In genomic region chr19:42797866-42798265, GRCm38 (mm10) we compare ENCODE assay signal across 12 mouse cellular contexts.
"Had no signal": no experiment of that assay in that cellular context is flagged by ENCODE, and none has a peak within 500 bp of the region (broad histone marks: within the 10 kb centered on the region; RNA-seq: fewer than 3 reads in every experiment).

No protein-coding gene starts in this region.

- DNase-seq: lung, adult 2 months; lung, postnatal 14 days; lung, postnatal 36 days; right cerebral cortex, postnatal 14 days; thymus, adult 2 months; thymus, postnatal 25 days; thymus, postnatal 4 days had no signal

- H3K27me3 ChIP-seq: midbrain, embryonic 15.5 days; neural tube, embryonic 12.5 days; stomach, embryonic 15.5 days had no signal

- ATAC-seq: lung, postnatal 0 days; midbrain, embryonic 13.5 days; midbrain, embryonic 15.5 days had no signal
